Mouse (Mus musculus) frontal cortex, postnatal 10 days (tissue): ENCODE measurements around the gene Chd4.

Experiments used
- DNase-seq, 2 experiments: peaks; one replicate each; pipeline ENCODE4 v3.0.0; 2022; ENCODE audit warnings: low spot score in 2 of 2, mixed read lengths in 1 of 2

The Chd4 gene

GRCm38 (mm10) chr6:125090341-125091085 is 5.3 kb upstream of the Chd4 start:
- no peak for DNase-seq

- DNase-seq: no peak
These were observed 3.4 kb upstream of the Chd4 start for GRCm38 (mm10) chr6:125092372-125092771.

GRCm38 (mm10) chr6:125094843-125095242 is 938 bp upstream of the Chd4 start:
- no peak for DNase-seq

GRCm38 (mm10) chr6:125096279-125096596 is 457 bp downstream of the Chd4 start:
- no peak for DNase-seq

GRCm38 (mm10) chr6:125096597-125097345 is 990 bp downstream of the Chd4 start:
- peak; percentile 59 to 68 for DNase-seq

GRCm38 (mm10) chr6:125097346-125097689 is 1.5 kb downstream of the Chd4 start:
- DNase-seq: no peak

- no peak for DNase-seq
These were observed 2.2 kb downstream of the Chd4 start for GRCm38 (mm10) chr6:125097951-125098350.

- DNase-seq: no peak
These were observed 2.7 kb downstream of the Chd4 start for GRCm38 (mm10) chr6:125098513-125098912.

GRCm38 (mm10) chr6:125099421-125099971 is 3.7 kb downstream of the Chd4 start:
- no peak for DNase-seq

- no peak for DNase-seq
These were observed 5.7 kb downstream of the Chd4 start for GRCm38 (mm10) chr6:125101444-125101843.

GRCm38 (mm10) chr6:125104223-125104622 is 8.4 kb downstream of the Chd4 start:
- no peak for DNase-seq

- no peak for DNase-seq
These were observed 11.9 kb downstream of the Chd4 start for GRCm38 (mm10) chr6:125107705-125108104.

- no peak for DNase-seq
These were observed 13.6 kb downstream of the Chd4 start for GRCm38 (mm10) chr6:125109371-125109770.

GRCm38 (mm10) chr6:125110927-125111326 is 15.1 kb downstream of the Chd4 start:
- peak in 1 of 2 experiments; percentile 51 for DNase-seq

- DNase-seq: no peak
These were observed 16.8 kb downstream of the Chd4 start for GRCm38 (mm10) chr6:125112553-125112952.

GRCm38 (mm10) chr6:125119387-125119786 is 23.6 kb downstream of the Chd4 start:
- no peak for DNase-seq

- DNase-seq: no peak
These were observed 32.9 kb downstream of the Chd4 start for GRCm38 (mm10) chr6:125128724-125129123.

- DNase-seq: no peak
These were observed 34.1 kb downstream of the Chd4 start for GRCm38 (mm10) chr6:125129710-125130402.

- peak; percentile 80 to 84 for DNase-seq
These were observed 35.7 kb downstream of the Chd4 start, which contains the start of gene Nop2 for GRCm38 (mm10) chr6:125131302-125132156. Gene Nop2, plus strand, starts transcription at chr6:125131909.

GRCm38 (mm10) chr6:125132470-125132869 is 36.7 kb downstream of the Chd4 start:
- DNase-seq: no peak

- peak in 1 of 2 experiments; percentile 45 for DNase-seq
These were observed 41.4 kb downstream of the Chd4 start for GRCm38 (mm10) chr6:125137002-125137671.
